Mouse (Mus musculus) erythroblast, embryonic 14.5 days (primary cell): Measurements from ENCODE around the gene Cyb5r2. TPM values are rescaled to one million over a fixed set of nuclear protein-coding genes. Genes with fewer than 3 reads are reported as not detected.

Source experiments
- H3K27me3 ChIP-seq: 2 replicates; pipeline ENCODE4 v1.6.1; 2012; ENCODE audit warnings: inconsistent platforms; ENCODE audit not compliant: control insufficient read depth
- H3K36me3 ChIP-seq: 2 replicates; pipeline ENCODE4 v1.6.1; 2012; ENCODE audit warnings: mild to moderate bottlenecking, inconsistent platforms; ENCODE audit not compliant: control insufficient read depth
- H3K4me1 ChIP-seq: 2 replicates; pipeline ENCODE4 v1.6.1; 2012; ENCODE audit warnings: inconsistent platforms; ENCODE audit not compliant: control insufficient read depth
- H3K4me3 ChIP-seq: replicated peaks from 2 replicates; pipeline ENCODE3; 2012; ENCODE audit warnings: moderate library complexity, mild to moderate bottlenecking, inconsistent platforms
- H3K9me3 ChIP-seq: 2 replicates; pipeline ENCODE4 v1.6.1; 2012; ENCODE audit warnings: low read length, inconsistent platforms, mixed read lengths; ENCODE audit not compliant: control insufficient read depth
- GATA1 ChIP-seq: IDR thresholded peaks from 2 replicates; pipeline ENCODE4 v1.6.1; 2012; ENCODE audit warnings: low read length, inconsistent platforms, mixed read lengths
- TAL1 ChIP-seq: IDR thresholded peaks from 3 replicates; pipeline ENCODE4 v1.6.1; 2012; ENCODE audit warnings: low read length, inconsistent platforms, mixed read lengths
- polyA plus RNA-seq: library from polyadenylated mRNA; stranded (reverse); fragments of >175 nt; gene quantifications from 2 replicates; pipeline ENCODE4 v1.2.3, GENCODE M21; 2012

The Cyb5r2 gene
- 0.02 TPM in 1 of 2 replicates, not detected in the other for polyA plus RNA-seq

- TF ChIP-seq TAL1 (no peak), GATA1 (no peak)
- Histone ChIP-seq H3K36me3 (no peaks in the 10 kb centered on the region), H3K4me3 (no peak within 1 kb of the TSS), H3K27me3 (peaks cover 5% of the 10 kb centered on the region), H3K9me3 (no peaks in the 10 kb centered on the region), H3K4me1 (no peaks in the 10 kb centered on the region)
Observed at GRCm38 (mm10) chr7:107757308-107758151, at the start of gene Cyb5r2. Gene Cyb5r2, minus strand, starts transcription at chr7:107758032.

- Histone ChIP-seq H3K27me3 (no peaks in the 10 kb centered on the region), H3K4me3 (no peak overlapping the region), H3K36me3 (no peaks in the 10 kb centered on the region), H3K4me1 (no peaks in the 10 kb centered on the region), H3K9me3 (0 out of 2 replicates have a peak, but pooled peaks cover 2% of the 10 kb centered on the region)
- TF ChIP-seq TAL1 (no peak), GATA1 (no peak)
Observed at GRCm38 (mm10) chr7:107802138-107802537, 44.3 kb upstream of the Cyb5r2 start.

- TF ChIP-seq GATA1 (no peak), TAL1 (no peak)
- Histone ChIP-seq H3K27me3 (no peaks in the 10 kb centered on the region), H3K4me3 (no peak within 1 kb of the TSS), H3K36me3 (no peaks in the 10 kb centered on the region), H3K9me3 (0 out of 2 replicates have a peak, but pooled peaks cover 2% of the 10 kb centered on the region), H3K4me1 (no peaks in the 10 kb centered on the region)
Observed at GRCm38 (mm10) chr7:107801108-107801507, 43.3 kb upstream of the Cyb5r2 start, which contains the start of gene Ovch2. Gene Ovch2, minus strand, starts transcription at chr7:107801208.

GRCm38 (mm10) chr7:107796500-107796899 is 38.7 kb upstream of the Cyb5r2 start:
- Histone ChIP-seq H3K4me3 (no peak overlapping the region), H3K27me3 (no peaks in the 10 kb centered on the region), H3K36me3 (no peaks in the 10 kb centered on the region), H3K4me1 (no peaks in the 10 kb centered on the region), H3K9me3 (no peaks in the 10 kb centered on the region)
- no peak for TF ChIP-seq TAL1
- no peak for TF ChIP-seq GATA1

- Histone ChIP-seq H3K36me3 (no peaks in the 10 kb centered on the region), H3K27me3 (no peaks in the 10 kb centered on the region), H3K9me3 (no peaks in the 10 kb centered on the region), H3K4me3 (no peak overlapping the region), H3K4me1 (no peaks in the 10 kb centered on the region)
- TF ChIP-seq TAL1, result no peak
Observed at GRCm38 (mm10) chr7:107787977-107788620, 30.3 kb upstream of the Cyb5r2 start.

- Histone ChIP-seq H3K4me1 (no peaks in the 10 kb centered on the region), H3K9me3 (no peaks in the 10 kb centered on the region), H3K36me3 (no peaks in the 10 kb centered on the region), H3K27me3 (no peaks in the 10 kb centered on the region), H3K4me3 (no peak overlapping the region)
- TF ChIP-seq TAL1, result no peak
- no peak for TF ChIP-seq GATA1
Observed at GRCm38 (mm10) chr7:107779611-107780010, 21.8 kb upstream of the Cyb5r2 start.

GRCm38 (mm10) chr7:107778216-107778615 is 20.4 kb upstream of the Cyb5r2 start:
- H3K36me3 ChIP-seq, result no peaks in the 10 kb centered on the region
- no peaks in the 10 kb centered on the region for H3K9me3 ChIP-seq
- no peak for TF ChIP-seq TAL1
- no peak overlapping the region for H3K4me3 ChIP-seq
- H3K4me1 ChIP-seq, result no peaks in the 10 kb centered on the region
- no peaks in the 10 kb centered on the region for H3K27me3 ChIP-seq

GRCm38 (mm10) chr7:107770812-107771211 is 13.0 kb upstream of the Cyb5r2 start:
- TF ChIP-seq GATA1, result no peak
- no peak for TF ChIP-seq TAL1

GRCm38 (mm10) chr7:107756748-107757147 is 1.1 kb downstream of the Cyb5r2 start:
- no peaks in the 10 kb centered on the region for H3K4me1 ChIP-seq
- H3K27me3 ChIP-seq, result peaks cover 5% of the 10 kb centered on the region
- no peak overlapping the region for H3K4me3 ChIP-seq
- H3K36me3 ChIP-seq, result no peaks in the 10 kb centered on the region
- no peaks in the 10 kb centered on the region for H3K9me3 ChIP-seq
- no peak for TF ChIP-seq GATA1
- TF ChIP-seq TAL1, result no peak

More at GRCm38 (mm10) chr7:107770812-107771211, 13.0 kb upstream of the Cyb5r2 start:
- Histone ChIP-seq H3K4me3 (no peak overlapping the region), H3K36me3 (no peaks in the 10 kb centered on the region), H3K9me3 (no peaks in the 10 kb centered on the region), H3K27me3 (no peaks in the 10 kb centered on the region), H3K4me1 (no peaks in the 10 kb centered on the region)
